Mouse (Mus musculus): ENCODE results near the gene Shank2. TPM values are rescaled to one million over a fixed set of nuclear protein-coding genes. Genes with fewer than 3 reads are reported as not detected.
A peak's percentile ranks its signal among the peaks of the same experiment; 100 is the strongest.

Shank2 gene
- polyA plus RNA-seq, 1 experiment from 2014 or later = 1.5 TPM

DNA sequence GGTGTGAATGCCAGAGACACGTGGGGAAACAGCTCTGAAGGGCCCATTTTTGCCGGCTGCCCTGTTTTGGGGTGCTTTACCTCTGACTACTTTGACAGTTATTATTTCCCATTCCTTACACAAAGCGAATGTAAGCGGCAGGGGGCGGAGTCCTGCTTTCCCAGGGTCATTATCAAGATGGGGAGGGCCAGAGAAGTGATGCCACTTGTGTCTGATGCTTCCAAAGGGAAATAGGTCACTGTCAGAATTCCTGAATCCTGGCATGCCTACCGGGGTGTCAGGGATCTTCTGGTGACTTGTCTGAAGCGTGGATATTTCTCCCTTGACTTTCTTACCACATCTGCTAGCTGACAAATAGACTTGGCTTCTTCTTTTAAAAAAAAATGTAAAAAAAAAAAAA lies 173.3 kb downstream of the Shank2 start:
- H3K9ac ChIP-seq = no peak overlapping the region
- no peak overlapping the region for H3K27ac ChIP-seq
- H3K36me3 ChIP-seq = no peaks in the 10 kb centered on the region
- peak overlapping the region; percentile 38; the same call in 1 of the 2 replicates for H3K4me3 ChIP-seq
- WGBS = 32% methylated on average over 7 of the region's 7 CpGs
- no peak for ATAC-seq (ENCODE audit: insufficient number of reproducible peaks, insufficient read depth, low FRiP score, low TSS enrichment, low read depth)
- no peaks in the 10 kb centered on the region for H3K9me3 ChIP-seq
- H3K4me1 ChIP-seq = peaks cover 11% of the 10 kb centered on the region
- peaks cover 62% of the 10 kb centered on the region for H3K27me3 ChIP-seq
- peak overlapping the region; percentile 74 for H3K4me2 ChIP-seq

DNA sequence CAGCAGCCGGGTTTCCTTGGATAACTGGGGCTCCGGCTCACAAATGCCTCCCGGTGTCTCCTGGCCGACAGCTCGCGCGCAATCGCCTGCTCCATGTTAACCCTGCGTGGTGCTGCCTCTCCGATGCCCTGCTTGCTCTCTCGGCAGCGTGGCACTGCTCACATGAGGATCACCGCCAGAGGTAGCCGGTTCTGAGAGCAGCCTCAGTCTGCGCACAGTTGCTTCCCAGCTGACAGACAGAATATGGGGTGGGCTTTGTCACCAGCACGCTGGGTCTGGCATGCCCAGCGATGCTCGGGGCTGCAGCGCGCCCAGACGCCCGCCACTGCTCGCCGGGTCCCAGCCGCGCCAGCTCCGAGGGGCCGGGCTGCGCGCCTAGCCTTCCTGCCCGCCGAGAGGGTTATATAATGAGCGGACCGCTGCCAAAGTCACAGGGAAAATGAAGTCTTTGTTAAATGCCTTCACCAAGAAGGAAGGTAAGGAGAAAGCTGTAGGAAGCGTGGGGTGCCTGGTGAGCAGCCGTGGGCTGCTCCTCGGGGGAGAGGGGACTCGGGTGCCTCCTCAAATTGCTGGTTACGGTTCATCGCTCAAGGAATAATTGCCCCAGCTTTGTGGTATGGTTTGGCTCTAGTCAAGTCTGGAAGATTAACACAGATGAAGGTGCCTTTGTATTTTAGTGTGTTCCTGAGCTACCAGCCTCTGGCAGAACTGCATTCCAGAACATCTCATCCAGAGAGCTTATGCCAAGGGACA lies 173.9 kb downstream of the Shank2 start:
- no peak for ATAC-seq (ENCODE audit: insufficient number of reproducible peaks, insufficient read depth, low FRiP score, low TSS enrichment, low read depth)
- Histone ChIP-seq H3K9me3 (no peaks in the 10 kb centered on the region), H3K9ac (peak overlapping the region; percentile 58), H3K4me3 (peak overlapping the region; percentile 38), H3K27me3 (peaks cover 62% of the 10 kb centered on the region), H3K36me3 (no peaks in the 10 kb centered on the region), H3K4me1 (peaks cover 11% of the 10 kb centered on the region), H3K27ac (no peak overlapping the region), H3K4me2 (peak overlapping the region; percentile 74)
- 2% methylated on average over 40 of the region's 40 CpGs for WGBS

- no peaks in the 10 kb centered on the region for H3K36me3 ChIP-seq
- no peak for ATAC-seq (ENCODE audit: insufficient number of reproducible peaks, insufficient read depth, low FRiP score, low TSS enrichment, low read depth)
- 73% methylated on average over 3 of the region's 3 CpGs for WGBS
- peak overlapping the region; percentile 74; the same call in 1 of the 2 replicates for H3K4me2 ChIP-seq
- H3K4me1 ChIP-seq = peaks cover 11% of the 10 kb centered on the region
- no peaks in the 10 kb centered on the region for H3K9me3 ChIP-seq
- no peak overlapping the region for H3K27ac ChIP-seq
- H3K27me3 ChIP-seq = peaks cover 62% of the 10 kb centered on the region
- H3K4me3 ChIP-seq = no peak overlapping the region
- no peak overlapping the region for H3K9ac ChIP-seq
Observed at GRCm38 (mm10) chr7:144176234-144176730, 174.6 kb downstream of the Shank2 start.

DNA sequence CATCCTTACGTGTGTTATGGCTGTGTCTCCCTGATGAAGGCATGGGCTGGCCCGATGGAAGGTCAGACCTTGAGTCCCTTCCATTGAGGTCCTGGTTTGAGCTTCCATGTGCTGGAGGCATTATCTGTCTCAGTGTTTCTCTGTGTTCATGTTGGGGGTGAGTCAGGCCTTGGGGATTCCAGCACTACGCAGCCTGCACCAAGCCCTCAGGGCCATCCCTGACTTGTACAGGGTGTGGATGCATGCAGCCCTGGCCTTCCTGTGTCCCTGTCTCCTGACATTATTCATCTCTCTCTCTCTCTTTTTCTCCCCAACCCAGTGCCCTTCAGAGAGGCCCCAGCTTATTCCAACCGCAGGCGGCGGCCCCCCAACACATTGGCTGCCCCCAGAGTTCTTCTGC lies 177.7 kb downstream of the Shank2 start:
- H3K27me3 ChIP-seq = peaks cover 41% of the 10 kb centered on the region
- no peak overlapping the region for H3K9ac ChIP-seq
- no peak overlapping the region for H3K27ac ChIP-seq
- peaks cover 11% of the 10 kb centered on the region for H3K4me1 ChIP-seq
- H3K4me3 ChIP-seq = no peak overlapping the region
- no peak for ATAC-seq (ENCODE audit: insufficient number of reproducible peaks, insufficient read depth, low FRiP score, low TSS enrichment, low read depth)
- H3K4me2 ChIP-seq = no peak overlapping the region
- WGBS = 89% methylated on average over 6 of the region's 6 CpGs
- H3K36me3 ChIP-seq = no peaks in the 10 kb centered on the region
- no peaks in the 10 kb centered on the region for H3K9me3 ChIP-seq

DNA sequence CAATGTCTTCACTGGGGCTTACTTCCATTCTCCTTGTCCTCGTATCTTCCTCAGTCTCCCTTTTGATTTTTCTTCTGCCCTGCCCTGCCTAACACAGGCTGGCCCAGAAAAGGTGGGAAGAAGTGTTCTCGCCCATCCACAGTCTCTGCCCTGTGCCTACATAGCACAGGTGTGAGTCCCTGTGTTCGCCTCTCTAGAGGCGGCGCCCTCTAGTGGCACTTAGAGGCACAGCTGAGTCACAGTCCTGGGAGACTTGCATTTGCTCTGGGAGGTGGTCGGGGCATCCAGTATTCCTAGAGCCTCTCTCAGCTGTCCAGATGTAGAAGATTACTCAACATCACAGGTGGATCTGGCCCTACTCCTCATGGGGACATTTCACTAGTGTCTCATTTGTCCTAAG lies 179.2 kb downstream of the Shank2 start:
- Histone ChIP-seq H3K4me1 (peaks cover 5% of the 10 kb centered on the region), H3K27ac (no peak overlapping the region), H3K4me2 (no peak overlapping the region), H3K36me3 (no peaks in the 10 kb centered on the region), H3K9ac (no peak overlapping the region), H3K4me3 (no peak overlapping the region), H3K27me3 (peaks cover 26% of the 10 kb centered on the region), H3K9me3 (no peaks in the 10 kb centered on the region)
- 21% methylated on average over 6 of the region's 6 CpGs for WGBS
- no peak for ATAC-seq (ENCODE audit: insufficient number of reproducible peaks, insufficient read depth, low FRiP score, low TSS enrichment, low read depth)

DNA sequence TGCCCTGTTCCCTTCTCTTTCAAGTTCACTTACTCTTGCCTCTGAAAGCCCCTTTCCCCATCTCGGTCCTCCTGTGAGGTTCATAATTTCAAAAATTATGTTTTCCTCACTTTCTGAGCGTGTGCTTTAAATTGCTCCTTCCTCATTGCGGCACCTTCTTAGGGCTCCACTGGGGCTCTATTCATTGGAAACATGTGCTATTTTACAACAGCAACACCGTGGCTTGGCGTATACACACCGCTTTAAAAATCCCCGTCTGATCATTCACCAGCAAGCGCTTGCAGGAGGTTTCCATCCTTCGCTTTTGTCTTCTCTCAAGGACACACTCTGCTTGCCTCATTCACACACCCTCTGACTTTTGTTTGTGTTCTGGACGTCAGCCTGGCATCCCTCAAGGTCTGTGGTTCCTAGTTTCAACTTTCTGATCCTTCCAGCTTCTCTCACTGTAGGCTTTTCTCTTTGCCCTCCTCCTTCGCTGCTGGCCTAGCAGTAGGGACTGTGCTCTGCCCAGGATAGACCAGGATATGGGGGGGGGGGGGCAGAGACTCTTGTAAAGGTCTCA lies 186.2 kb downstream of the Shank2 start:
- no peak for ATAC-seq (ENCODE audit: insufficient number of reproducible peaks, insufficient read depth, low FRiP score, low TSS enrichment, low read depth)
- Histone ChIP-seq H3K9ac (no peak overlapping the region), H3K36me3 (no peaks in the 10 kb centered on the region), H3K9me3 (no peaks in the 10 kb centered on the region), H3K4me2 (no peak overlapping the region), H3K4me3 (no peak overlapping the region), H3K27me3 (no peaks in the 10 kb centered on the region), H3K4me1 (no peaks in the 10 kb centered on the region), H3K27ac (no peak overlapping the region)
- WGBS = 56% methylated on average over 11 of the region's 11 CpGs

DNA sequence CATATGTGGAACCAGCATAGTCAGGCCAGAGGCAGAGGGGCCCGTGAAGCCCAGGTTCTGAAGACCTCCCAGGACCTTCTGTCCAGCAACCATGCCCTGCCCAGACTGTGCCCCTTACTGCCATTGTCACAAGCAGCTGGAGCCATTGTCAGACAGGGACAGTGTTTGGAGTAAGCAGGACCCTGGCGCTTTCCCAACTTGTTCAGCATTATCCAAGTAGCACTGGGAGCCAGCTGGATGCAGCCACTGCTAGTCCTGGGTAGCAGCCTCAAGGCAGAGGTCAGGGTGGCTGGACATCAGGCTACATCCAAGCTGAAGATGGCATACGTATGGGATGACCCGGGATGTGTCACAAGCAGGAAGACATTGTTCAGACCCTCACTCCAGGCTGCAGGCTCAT lies 187.7 kb downstream of the Shank2 start:
- Histone ChIP-seq H3K9me3 (no peaks in the 10 kb centered on the region), H3K4me1 (no peaks in the 10 kb centered on the region), H3K4me3 (no peak overlapping the region), H3K36me3 (no peaks in the 10 kb centered on the region), H3K9ac (no peak overlapping the region), H3K27me3 (no peaks in the 10 kb centered on the region), H3K4me2 (no peak overlapping the region), H3K27ac (no peak overlapping the region)
- WGBS = 81% methylated on average over 4 of the region's 4 CpGs
- ATAC-seq (ENCODE audit: insufficient number of reproducible peaks, insufficient read depth, low FRiP score, low TSS enrichment, low read depth) = no peak

DNA sequence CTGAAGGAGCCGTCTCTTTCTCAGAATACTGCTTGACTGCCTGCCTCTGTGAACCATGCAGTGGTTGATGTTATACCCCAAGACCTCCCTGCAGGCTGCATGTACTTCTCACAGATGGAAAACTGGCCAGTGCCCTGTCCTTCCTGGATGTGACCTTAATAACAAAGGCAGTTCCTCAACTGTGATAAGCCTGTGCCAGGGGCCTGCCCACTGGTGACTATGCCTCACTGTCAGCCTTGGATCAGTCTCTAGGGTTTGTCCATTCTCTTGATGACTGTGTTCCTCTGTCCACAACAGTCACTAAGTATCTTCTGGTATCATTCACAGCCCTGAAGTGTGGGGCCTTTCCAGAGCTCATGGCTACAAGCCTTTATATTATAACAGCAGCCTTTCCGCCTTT lies 196.8 kb downstream of the Shank2 start:
- Histone ChIP-seq H3K4me3 (no peak overlapping the region), H3K27ac (no peak overlapping the region), H3K9me3 (no peaks in the 10 kb centered on the region), H3K27me3 (no peaks in the 10 kb centered on the region), H3K4me2 (no peak overlapping the region), H3K4me1 (no peaks in the 10 kb centered on the region), H3K9ac (no peak overlapping the region), H3K36me3 (no peaks in the 10 kb centered on the region)
- no peak for ATAC-seq (ENCODE audit: insufficient number of reproducible peaks, insufficient read depth, low FRiP score, low TSS enrichment, low read depth)
- WGBS = 87% methylated on average over 2 of the region's 2 CpGs

DNA sequence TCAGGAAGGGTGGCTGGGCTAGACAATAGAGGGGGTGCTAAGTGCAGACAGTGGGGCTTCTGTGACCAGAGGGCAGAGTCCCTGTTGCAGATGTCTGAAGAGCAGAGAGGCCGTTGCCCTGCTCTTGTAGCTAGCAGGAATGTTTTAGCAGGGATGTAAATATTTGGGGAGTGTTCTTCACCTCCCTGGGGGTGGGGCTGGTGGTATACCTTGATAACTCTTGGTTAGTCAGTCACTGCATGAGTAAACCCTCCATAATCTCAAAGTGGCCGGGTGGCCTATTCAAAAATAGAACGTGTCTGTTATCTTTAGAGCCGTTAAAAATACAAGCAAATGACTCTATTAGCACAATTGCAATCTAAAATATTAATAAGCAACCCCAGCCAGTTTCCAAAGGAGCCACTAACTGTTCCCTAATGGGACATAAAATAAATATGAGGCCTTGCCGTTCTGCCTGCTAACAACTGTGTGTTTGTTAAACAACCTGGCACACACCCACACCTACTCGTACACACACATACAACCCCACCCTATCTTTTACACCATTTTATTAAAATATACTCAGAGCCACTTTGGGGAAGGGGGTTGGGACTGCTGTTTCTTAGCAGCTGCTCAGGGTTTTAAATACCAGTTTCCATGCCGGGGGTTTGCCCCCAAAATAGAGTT lies 200.4 kb downstream of the Shank2 start:
- Histone ChIP-seq H3K9me3 (no peaks in the 10 kb centered on the region), H3K9ac (no peak overlapping the region), H3K27me3 (0 out of 2 replicates have a peak, but pooled peaks cover 3% of the 10 kb centered on the region), H3K27ac (no peak overlapping the region), H3K36me3 (no peaks in the 10 kb centered on the region), H3K4me2 (no peak overlapping the region), H3K4me1 (no peaks in the 10 kb centered on the region; the same call in 1 of the 2 replicates), H3K4me3 (no peak overlapping the region)
- WGBS = 71% methylated on average over 7 of the region's 7 CpGs
- no peak for ATAC-seq (ENCODE audit: insufficient number of reproducible peaks, insufficient read depth, low FRiP score, low TSS enrichment, low read depth)

DNA sequence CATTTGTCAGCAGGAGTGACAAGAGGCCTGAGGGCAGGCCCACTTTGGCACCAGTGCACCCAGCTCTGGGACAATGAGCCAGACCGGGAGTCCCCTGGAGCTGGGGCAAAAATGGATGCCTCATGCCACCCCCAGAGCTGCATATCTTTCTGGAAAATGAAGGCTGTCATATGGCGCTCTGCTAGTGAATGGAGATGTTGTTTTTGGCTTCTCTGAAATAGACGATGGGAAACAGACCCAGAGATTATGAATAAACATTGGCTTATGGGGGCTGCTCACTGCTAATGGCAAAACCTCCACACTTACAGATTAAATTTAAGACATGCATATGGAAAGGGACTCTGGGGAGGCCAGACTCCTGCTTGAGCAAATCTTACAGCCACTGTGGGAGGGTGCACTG lies 202.6 kb downstream of the Shank2 start:
- WGBS = 61% methylated on average over 3 of the region's 3 CpGs
- H3K4me3 ChIP-seq = no peak overlapping the region

DNA sequence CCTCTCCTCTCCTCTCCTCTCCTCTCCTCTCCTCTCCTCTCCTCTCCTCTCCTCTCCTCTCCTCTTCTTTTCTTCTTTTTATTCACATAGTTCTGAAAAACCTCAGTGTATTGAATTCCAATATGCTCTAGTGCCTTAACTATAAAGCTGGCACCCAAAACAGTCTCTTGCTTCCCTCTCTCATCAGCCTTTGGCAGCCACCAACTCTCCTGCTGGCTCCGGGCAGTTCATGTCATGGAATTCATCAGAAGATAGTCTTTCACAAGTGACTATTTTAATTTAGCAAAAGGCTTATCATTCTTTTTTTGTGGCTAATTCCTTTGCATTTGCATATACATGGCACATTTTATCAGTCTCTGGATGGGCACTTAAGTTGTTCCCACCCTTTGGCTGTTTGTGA lies 203.4 kb downstream of the Shank2 start:
- no peaks in the 10 kb centered on the region; the same call in 1 of the 2 replicates for H3K4me1 ChIP-seq
- H3K27ac ChIP-seq = no peak overlapping the region
- 69% methylated on average over 1 of the region's 1 CpGs for WGBS
- no peak for ATAC-seq (ENCODE audit: insufficient number of reproducible peaks, insufficient read depth, low FRiP score, low TSS enrichment, low read depth)
- no peak overlapping the region for H3K9ac ChIP-seq
- H3K4me2 ChIP-seq = no peak overlapping the region
- H3K36me3 ChIP-seq = no peaks in the 10 kb centered on the region
- H3K4me3 ChIP-seq = no peak overlapping the region
- H3K27me3 ChIP-seq = peaks cover 4% of the 10 kb centered on the region; the same call in 1 of the 2 replicates
- no peaks in the 10 kb centered on the region for H3K9me3 ChIP-seq

More for the DNA sequence above, 202.6 kb downstream of the Shank2 start:
- no peak overlapping the region for H3K27ac ChIP-seq
- H3K9ac ChIP-seq = no peak overlapping the region
- H3K4me2 ChIP-seq = no peak overlapping the region
- H3K36me3 ChIP-seq = no peaks in the 10 kb centered on the region
- no peak for ATAC-seq (ENCODE audit: insufficient number of reproducible peaks, insufficient read depth, low FRiP score, low TSS enrichment, low read depth)
- H3K4me1 ChIP-seq = no peaks in the 10 kb centered on the region; the same call in 1 of the 2 replicates
- peaks cover 4% of the 10 kb centered on the region; the same call in 1 of the 2 replicates for H3K27me3 ChIP-seq
- no peaks in the 10 kb centered on the region for H3K9me3 ChIP-seq
